In the genomic region with DNA sequence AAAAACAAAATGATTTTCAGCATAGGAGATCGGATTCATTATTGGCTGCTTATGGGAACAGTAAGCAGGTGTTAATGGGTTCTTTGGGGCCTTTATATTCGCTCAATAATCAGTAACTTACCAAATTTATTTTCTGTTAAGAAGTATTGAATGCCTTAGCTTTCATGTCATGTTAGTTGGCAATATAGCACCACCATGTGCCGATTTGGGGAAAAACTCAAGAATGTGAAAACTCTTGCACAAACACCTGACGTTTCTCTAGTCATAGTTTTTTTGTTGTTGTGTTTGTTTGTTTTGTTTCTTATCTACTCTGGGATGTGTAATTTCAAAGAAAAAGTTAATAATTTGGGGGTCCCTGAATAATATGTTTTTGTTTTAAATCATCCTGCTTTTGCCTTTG, we compare ENCODE assay signal across 24 mouse cellular contexts.
DNase-seq lines count a peak whose midpoint lies in the region; ATAC-seq lines count a peak whose summit lies in the region.
"Had no signal": no experiment of that assay in that cellular context is flagged by ENCODE, and none has a peak within 500 bp of the region (broad histone marks: within the 10 kb centered on the region; RNA-seq: fewer than 3 reads in every experiment).

No protein-coding gene starts in this region.

- no peaks in the 10 kb centered on the region for H3K9me3 ChIP-seq in forebrain, embryonic 14.5 days (replicated peaks; ENCODE audit: control insufficient read depth, low read length)
- no peaks in the 10 kb centered on the region for H3K9me3 ChIP-seq in forebrain, embryonic 10.5 days
- no peaks in the 10 kb centered on the region for H3K9me3 ChIP-seq in neural tube, embryonic 15.5 days (replicated peaks)
- no peaks in the 10 kb centered on the region for H3K9me3 ChIP-seq in intestine, embryonic 16.5 days (ENCODE audit: control insufficient read depth, low read length)
- H3K9me3 ChIP-seq: embryonic facial prominence, embryonic 15.5 days; hindbrain, embryonic 13.5 days; liver, embryonic 13.5 days; neural tube, embryonic 12.5 days had no signal

- 66% methylated on average over 4 of the region's 4 CpGs for WGBS in forebrain, embryonic 14.5 days
- 72% methylated on average over 4 of the region's 4 CpGs for WGBS in forebrain, embryonic 10.5 days
- WGBS in neural tube, embryonic 15.5 days, result 56% methylated on average over 4 of the region's 4 CpGs
- WGBS in intestine, embryonic 16.5 days, result 65% methylated on average over 4 of the region's 4 CpGs

- H3K4me3 ChIP-seq in forebrain, embryonic 14.5 days (ENCODE audit: low read depth, low read length), result no peak overlapping the region
- no peak overlapping the region for H3K4me3 ChIP-seq in forebrain, embryonic 10.5 days
- H3K4me3 ChIP-seq in neural tube, embryonic 15.5 days (replicated peaks), result no peak overlapping the region
- H3K4me3 ChIP-seq in intestine, embryonic 16.5 days (ENCODE audit: low read length), result no peak overlapping the region
- H3K4me3 ChIP-seq: embryonic facial prominence, embryonic 15.5 days; heart, adult 2 months; hindbrain, embryonic 13.5 days; liver, embryonic 13.5 days; neural tube, embryonic 12.5 days had no signal

- no peak for ATAC-seq in forebrain, embryonic 14.5 days
- ATAC-seq in neural tube, embryonic 15.5 days (ENCODE audit: low FRiP score), result no peak
- no peak for ATAC-seq in intestine, embryonic 16.5 days
- ATAC-seq: activated CD4-positive, CD25-positive, alpha-beta regulatory T cell, adult 4 months had no signal

- H3K4me2 ChIP-seq in forebrain, embryonic 14.5 days (ENCODE audit: low read length), result no peak overlapping the region
- no peak overlapping the region for H3K4me2 ChIP-seq in neural tube, embryonic 15.5 days
- H3K4me2 ChIP-seq in intestine, embryonic 16.5 days (ENCODE audit: low read depth, low read length), result no peak overlapping the region
- H3K4me2 ChIP-seq: embryonic facial prominence, embryonic 15.5 days; hindbrain, embryonic 13.5 days; liver, embryonic 13.5 days; midbrain, embryonic 11.5 days; neural tube, embryonic 12.5 days had no signal

- no peak overlapping the region for H3K9ac ChIP-seq in forebrain, embryonic 14.5 days (ENCODE audit: low read length)
- H3K9ac ChIP-seq in neural tube, embryonic 15.5 days (replicated peaks), result no peak overlapping the region
- H3K9ac ChIP-seq in intestine, embryonic 16.5 days (ENCODE audit: low read depth, low read length), result no peak overlapping the region
- H3K9ac ChIP-seq: embryonic facial prominence, embryonic 15.5 days; hindbrain, embryonic 13.5 days; liver, embryonic 13.5 days; neural tube, embryonic 12.5 days had no signal

- H3K4me1 ChIP-seq in forebrain, embryonic 14.5 days (ENCODE audit: control insufficient read depth, insufficient read depth, low read length), result no peaks in the 10 kb centered on the region
- H3K4me1 ChIP-seq in forebrain, embryonic 10.5 days, result no peaks in the 10 kb centered on the region
- no peaks in the 10 kb centered on the region for H3K4me1 ChIP-seq in neural tube, embryonic 15.5 days
- no peaks in the 10 kb centered on the region for H3K4me1 ChIP-seq in intestine, embryonic 16.5 days (ENCODE audit: control insufficient read depth, insufficient read depth, low read length)
- H3K4me1 ChIP-seq: embryonic facial prominence, embryonic 15.5 days; hindbrain, embryonic 13.5 days; liver, embryonic 13.5 days; neural tube, embryonic 12.5 days had no signal

- DNase-seq in forebrain, embryonic 14.5 days (ENCODE audit: low spot score), result peak; percentile 13
- no peak for DNase-seq in forebrain, embryonic 10.5 days (ENCODE audit: extremely low spot score, low spot score)
- peak; percentile 6 for DNase-seq in layer of hippocampus, adult 9-11 months
- DNase-seq in layer of hippocampus, postnatal 10 days (ENCODE audit: low spot score in 2 of 2), result no peak
- DNase-seq in right cerebral cortex, postnatal 10 days (ENCODE audit: low spot score in 2 of 2), result peak; percentile 24 to 29
- DNase-seq in right cerebral cortex, postnatal 25 days, result no peak
- DNase-seq: adrenal gland, adult 8-10 months; cerebellum, adult 8-10 months; cerebellum, postnatal 36 days; gastrocnemius, postnatal 25 days; heart, adult 2 months; kidney, adult 8-10 months; kidney, postnatal 10 days; liver, embryonic 13.5 days; lung, adult 2 months; lung, postnatal 14 days had no signal

- no peak overlapping the region for H3K27ac ChIP-seq in forebrain, embryonic 14.5 days (ENCODE audit: low read depth, low read length)
- H3K27ac ChIP-seq in forebrain, embryonic 10.5 days, result no peak overlapping the region
- no peak overlapping the region for H3K27ac ChIP-seq in neural tube, embryonic 15.5 days (replicated peaks)
- no peak overlapping the region for H3K27ac ChIP-seq in intestine, embryonic 16.5 days (ENCODE audit: low read length)
- H3K27ac ChIP-seq: embryonic facial prominence, embryonic 15.5 days; heart, adult 2 months; hindbrain, embryonic 13.5 days; liver, embryonic 13.5 days; neural tube, embryonic 12.5 days; stomach, postnatal 0 days had no signal

- no peaks in the 10 kb centered on the region for H3K36me3 ChIP-seq in forebrain, embryonic 14.5 days (ENCODE audit: control insufficient read depth, insufficient read depth, low read length)
- H3K36me3 ChIP-seq in forebrain, embryonic 10.5 days (replicated peaks), result no peaks in the 10 kb centered on the region
- H3K36me3 ChIP-seq in neural tube, embryonic 15.5 days, result no peaks in the 10 kb centered on the region
- H3K36me3 ChIP-seq in intestine, embryonic 16.5 days (ENCODE audit: control insufficient read depth, insufficient read depth, low read length), result no peaks in the 10 kb centered on the region
- H3K36me3 ChIP-seq: embryonic facial prominence, embryonic 15.5 days; hindbrain, embryonic 13.5 days; liver, embryonic 13.5 days; neural tube, embryonic 12.5 days had no signal

- H3K27me3 ChIP-seq in forebrain, embryonic 14.5 days (replicated peaks; ENCODE audit: control insufficient read depth, insufficient read depth, low read length), result no peaks in the 10 kb centered on the region
- H3K27me3 ChIP-seq in forebrain, embryonic 10.5 days (ENCODE audit: poor library complexity, severe bottlenecking), result no peaks in the 10 kb centered on the region
- no peaks in the 10 kb centered on the region for H3K27me3 ChIP-seq in neural tube, embryonic 15.5 days (replicated peaks)
- no peaks in the 10 kb centered on the region for H3K27me3 ChIP-seq in intestine, embryonic 16.5 days (replicated peaks; ENCODE audit: control insufficient read depth, insufficient read depth, low read length)
- H3K27me3 ChIP-seq: embryonic facial prominence, embryonic 15.5 days; hindbrain, embryonic 13.5 days; liver, embryonic 13.5 days; neural tube, embryonic 12.5 days had no signal

Comparison
In these comparisons a context has a peak if more than half of its experiments do, and no peak if none do; other contexts are left out.
1. DNase-seq: peak in forebrain, embryonic 14.5 days (single experiment), layer of hippocampus, adult 9-11 months (single experiment) and right cerebral cortex, postnatal 10 days (2 of 2); none in forebrain, embryonic 10.5 days (single experiment), layer of hippocampus, postnatal 10 days (0 of 2) and right cerebral cortex, postnatal 25 days (single experiment).